Mouse (Mus musculus) limb, embryonic 11.5 days (tissue): Measurements from ENCODE around the gene 1700029J07Rik. TPM values are rescaled to one million over a fixed set of nuclear protein-coding genes. Genes with fewer than 3 reads are reported as not detected.

Experiments used
- polyA plus RNA-seq: library from polyadenylated mRNA; unstranded; fragments of >200 nt; fragmentation: Nextera tagmentation; extraction: Ambion mirVana; gene quantifications from 2 replicates; pipeline ENCODE4 v1.2.1, GENCODE M21; 2014

1700029J07Rik gene
- polyA plus RNA-seq, 1 experiment from 2014 or later = 2.4 TPM

Other genes with a start within 250 kb of the 1700029J07Rik start
- 9.9 and 10.3 TPM in 2 replicates for gene Pdlim3, start 89.8 kb downstream of the 1700029J07Rik start, polyA plus RNA-seq
- 0.11 TPM in 1 of 2 replicates, not detected in the other for gene Ccdc110, start 40.6 kb downstream of the 1700029J07Rik start, polyA plus RNA-seq
- gene Ufsp2, start 276 bp upstream of the 1700029J07Rik start, polyA plus RNA-seq = 59.6 and 59.7 TPM in 2 replicates
- 0.36 and 0.45 TPM in 2 replicates for gene Lrp2bp, start 24.1 kb upstream of the 1700029J07Rik start, polyA plus RNA-seq
- 14.3 and 15.0 TPM in 2 replicates for gene Ankrd37, start 30.5 kb upstream of the 1700029J07Rik start, polyA plus RNA-seq
- gene Cfap97, start 176.5 kb upstream of the 1700029J07Rik start, polyA plus RNA-seq = 24.5 and 25.8 TPM in 2 replicates
- gene Snx25, start 176.9 kb upstream of the 1700029J07Rik start, polyA plus RNA-seq = 5.4 and 6.5 TPM in 2 replicates
- 461 and 472 TPM in 2 replicates for gene Slc25a4, start 236.0 kb upstream of the 1700029J07Rik start, polyA plus RNA-seq